Mouse (Mus musculus): ENCODE results near the gene 2510039O18Rik. TPM values are rescaled to one million over a fixed set of nuclear protein-coding genes. Genes with fewer than 3 reads are reported as not detected.

The 2510039O18Rik gene
- polyA plus RNA-seq, 1 experiment from 2014 or later = 26.3 TPM

GRCm38 (mm10) chr4:147959881-147960831 is 19.5 kb downstream of the 2510039O18Rik start:
- no peaks in the 10 kb centered on the region for H3K9me3 ChIP-seq (ENCODE audit: control insufficient read depth)
- H3K4me2 ChIP-seq (replicated peaks; ENCODE audit: low read depth) = no peak overlapping the region
- 0 out of 2 replicates have a peak, but pooled peaks have one; percentile 33 for ATAC-seq
- H3K4me1 ChIP-seq (replicated peaks; ENCODE audit: control insufficient read depth, insufficient read depth, low read length) = no peaks in the 10 kb centered on the region
- no peaks in the 10 kb centered on the region for H3K36me3 ChIP-seq (ENCODE audit: control insufficient read depth, insufficient read depth)
- no peak overlapping the region for H3K27ac ChIP-seq (ENCODE audit: low read depth, low read length)
- peak; percentile 90 for TF ChIP-seq CTCF (IDR thresholded peaks at IDR 0.05; ENCODE audit: low read depth)
- no peak overlapping the region for H3K9ac ChIP-seq (ENCODE audit: low read depth, low read length)
- no peaks in the 10 kb centered on the region for H3K27me3 ChIP-seq (replicated peaks; ENCODE audit: control insufficient read depth, insufficient read depth, low read length)
- H3K4me3 ChIP-seq (ENCODE audit: low read depth, low read length) = no peak overlapping the region
- WGBS = 41% methylated on average over 6 of the region's 6 CpGs

- H3K27me3 ChIP-seq (replicated peaks; ENCODE audit: control insufficient read depth, insufficient read depth, low read length) = no peaks in the 10 kb centered on the region
- H3K27ac ChIP-seq (ENCODE audit: low read depth, low read length) = no peak overlapping the region
- H3K9ac ChIP-seq (ENCODE audit: low read depth, low read length) = no peak overlapping the region
- H3K9me3 ChIP-seq (ENCODE audit: control insufficient read depth) = no peaks in the 10 kb centered on the region
- no peak overlapping the region for H3K4me3 ChIP-seq (ENCODE audit: low read depth, low read length)
- H3K4me2 ChIP-seq (replicated peaks; ENCODE audit: low read depth) = no peak overlapping the region
- 55% methylated on average over 6 of the region's 6 CpGs for WGBS
- no peak for TF ChIP-seq CTCF (IDR thresholded peaks at IDR 0.05; ENCODE audit: low read depth)
- H3K4me1 ChIP-seq (replicated peaks; ENCODE audit: control insufficient read depth, insufficient read depth, low read length) = no peaks in the 10 kb centered on the region
- no peaks in the 10 kb centered on the region for H3K36me3 ChIP-seq (ENCODE audit: control insufficient read depth, insufficient read depth)
- no peak for ATAC-seq
Measured at GRCm38 (mm10) chr4:147962781-147963180, 22.1 kb downstream of the 2510039O18Rik start.

- no peak overlapping the region for H3K9ac ChIP-seq (ENCODE audit: low read depth, low read length)
- H3K27ac ChIP-seq (ENCODE audit: low read depth, low read length) = no peak overlapping the region
- WGBS = 85% methylated on average over 15 of the region's 15 CpGs
- no peaks in the 10 kb centered on the region for H3K27me3 ChIP-seq (replicated peaks; ENCODE audit: control insufficient read depth, insufficient read depth, low read length)
- H3K4me2 ChIP-seq (replicated peaks; ENCODE audit: low read depth) = no peak overlapping the region
- H3K36me3 ChIP-seq (ENCODE audit: control insufficient read depth, insufficient read depth) = no peaks in the 10 kb centered on the region
- TF ChIP-seq CTCF (IDR thresholded peaks at IDR 0.05; ENCODE audit: low read depth) = no peak
- H3K4me1 ChIP-seq (replicated peaks; ENCODE audit: control insufficient read depth, insufficient read depth, low read length) = no peaks in the 10 kb centered on the region
- no peaks in the 10 kb centered on the region for H3K9me3 ChIP-seq (ENCODE audit: control insufficient read depth)
- ATAC-seq = no peak
- no peak overlapping the region for H3K4me3 ChIP-seq (ENCODE audit: low read depth, low read length)
Measured at GRCm38 (mm10) chr4:147963623-147964022, 22.9 kb downstream of the 2510039O18Rik start.

GRCm38 (mm10) chr4:147965712-147966111 is 25.0 kb downstream of the 2510039O18Rik start:
- WGBS = 70% methylated on average over 7 of the region's 7 CpGs
- Histone ChIP-seq H3K36me3 (ENCODE audit: control insufficient read depth, insufficient read depth) (no peaks in the 10 kb centered on the region), H3K4me3 (ENCODE audit: low read depth, low read length) (no peak overlapping the region), H3K4me1 (replicated peaks; ENCODE audit: control insufficient read depth, insufficient read depth, low read length) (no peaks in the 10 kb centered on the region), H3K9me3 (ENCODE audit: control insufficient read depth) (no peaks in the 10 kb centered on the region), H3K4me2 (replicated peaks; ENCODE audit: low read depth) (no peak overlapping the region), H3K27ac (ENCODE audit: low read depth, low read length) (no peak overlapping the region), H3K27me3 (replicated peaks; ENCODE audit: control insufficient read depth, insufficient read depth, low read length) (no peaks in the 10 kb centered on the region), H3K9ac (ENCODE audit: low read depth, low read length) (no peak overlapping the region)
- TF ChIP-seq CTCF (IDR thresholded peaks at IDR 0.05; ENCODE audit: low read depth) = no peak
- no peak for ATAC-seq

GRCm38 (mm10) chr4:147968816-147969215 is 28.1 kb downstream of the 2510039O18Rik start:
- Histone ChIP-seq H3K27me3 (replicated peaks; ENCODE audit: control insufficient read depth, insufficient read depth, low read length) (no peaks in the 10 kb centered on the region), H3K9ac (ENCODE audit: low read depth, low read length) (no peak overlapping the region), H3K9me3 (ENCODE audit: control insufficient read depth) (no peaks in the 10 kb centered on the region), H3K4me1 (replicated peaks; ENCODE audit: control insufficient read depth, insufficient read depth, low read length) (no peaks in the 10 kb centered on the region), H3K4me2 (replicated peaks; ENCODE audit: low read depth) (no peak overlapping the region), H3K4me3 (ENCODE audit: low read depth, low read length) (no peak overlapping the region), H3K36me3 (ENCODE audit: control insufficient read depth, insufficient read depth) (no peaks in the 10 kb centered on the region), H3K27ac (ENCODE audit: low read depth, low read length) (no peak overlapping the region)
- no peak for TF ChIP-seq CTCF (IDR thresholded peaks at IDR 0.05; ENCODE audit: low read depth)
- ATAC-seq = no peak
- 79% methylated on average over 2 of the region's 2 CpGs for WGBS

- Histone ChIP-seq H3K27me3 (replicated peaks; ENCODE audit: control insufficient read depth, insufficient read depth, low read length) (no peaks in the 10 kb centered on the region), H3K4me3 (ENCODE audit: low read depth, low read length) (no peak overlapping the region), H3K4me1 (replicated peaks; ENCODE audit: control insufficient read depth, insufficient read depth, low read length) (no peaks in the 10 kb centered on the region), H3K27ac (ENCODE audit: low read depth, low read length) (no peak overlapping the region), H3K4me2 (replicated peaks; ENCODE audit: low read depth) (no peak overlapping the region), H3K9me3 (ENCODE audit: control insufficient read depth) (no peaks in the 10 kb centered on the region), H3K36me3 (ENCODE audit: control insufficient read depth, insufficient read depth) (no peaks in the 10 kb centered on the region), H3K9ac (ENCODE audit: low read depth, low read length) (no peak overlapping the region)
- TF ChIP-seq CTCF (IDR thresholded peaks at IDR 0.05; ENCODE audit: low read depth) = no peak
- ATAC-seq = no peak
- 39% methylated on average over 9 of the region's 9 CpGs for WGBS
Measured at GRCm38 (mm10) chr4:147969337-147969736, 28.6 kb downstream of the 2510039O18Rik start.

Measured in intestine, postnatal 0 days (tissue).